Mouse (Mus musculus) CH12.LX (cell line): Measurements from ENCODE around the gene Tnfsf13. TPM values are rescaled to one million over a fixed set of nuclear protein-coding genes. Genes with fewer than 3 reads are reported as not detected.

Experiments
- DNase-seq: peaks from one replicate; pipeline ENCODE4 v3.0.0-alpha.2; 2013; ENCODE audit errors: extremely low read depth
- H3K27ac ChIP-seq: 2 replicates; pipeline ENCODE4 v1.5.1; 2012; ENCODE audit warnings: low read depth, mild to moderate bottlenecking, control low read depth, moderate library complexity; ENCODE audit not compliant: insufficient read depth
- H3K27me3 ChIP-seq: replicated peaks from 2 replicates; pipeline ENCODE3; 2012; ENCODE audit warnings: inconsistent platforms
- H3K36me3 ChIP-seq, 2 experiments: replicated peaks in 1 of 2; 2 replicates each; pipeline versions ENCODE3 to v1.6.1; 2012; ENCODE audit warnings: inconsistent platforms in 1 of 2, low read length in 1 of 2, mild to moderate bottlenecking in 1 of 2, mixed read lengths in 1 of 2, moderate library complexity in 1 of 2; ENCODE audit not compliant: control insufficient read depth in 1 of 2, insufficient read depth in 1 of 2
- H3K4me1 ChIP-seq, 2 experiments: 2 replicates each; pipeline ENCODE4 v1.6.1; 2012; ENCODE audit warnings: inconsistent platforms in 1 of 2, moderate library complexity in 1 of 2; ENCODE audit not compliant: insufficient read depth in 2 of 2, control insufficient read depth in 1 of 2
- H3K4me2 ChIP-seq: 2 replicates; pipeline ENCODE4 v1.6.1; 2012; ENCODE audit warnings: low read depth, mild to moderate bottlenecking, control low read depth; ENCODE audit not compliant: poor library complexity, insufficient read depth, severe bottlenecking
- H3K4me3 ChIP-seq, 3 experiments: fragments of 150-350 bp in 1 of 3; sonication (generic) in 1 of 3; replicated peaks in 1 of 3; 2 replicates each; pipeline versions ENCODE3 to v1.5.1; 2011 to 2012; ENCODE audit warnings: low read depth in 2 of 3, low read length in 2 of 3, mild to moderate bottlenecking in 2 of 3, moderate library complexity in 2 of 3, control low read depth in 1 of 3, improper control_type of control experiment in 1 of 3, inconsistent platforms in 1 of 3, mixed read lengths in 1 of 3; ENCODE audit not compliant: poor library complexity in 1 of 3
- H3K79me2 ChIP-seq: replicated peaks from 2 replicates; pipeline ENCODE4 v1.6.1; 2012; ENCODE audit warnings: mild to moderate bottlenecking, moderate library complexity; ENCODE audit not compliant: control insufficient read depth, poor library complexity, insufficient read depth, severe bottlenecking; ENCODE audit errors: extremely low read depth
- H3K9ac ChIP-seq: 2 replicates; pipeline ENCODE4 v1.6.1; 2012; ENCODE audit warnings: low read depth, mild to moderate bottlenecking, control low read depth, moderate library complexity; ENCODE audit not compliant: insufficient read depth
- H3K9me3 ChIP-seq: replicated peaks from 2 replicates; pipeline ENCODE3; 2012; ENCODE audit warnings: low read length, inconsistent platforms, mixed read lengths
- BHLHE40 ChIP-seq: IDR thresholded peaks from 2 replicates; pipeline ENCODE4 v1.6.1; 2011; ENCODE audit warnings: mild to moderate bottlenecking, low read depth, low read length, improper control_type of control experiment
- CHD1 ChIP-seq: IDR thresholded peaks from 2 replicates; pipeline ENCODE4 v1.6.1; 2012; ENCODE audit warnings: low read depth, low read length, improper control_type of control experiment, inconsistent platforms
- CHD2 ChIP-seq: IDR thresholded peaks from 2 replicates; pipeline ENCODE4 v1.6.1; 2011; ENCODE audit warnings: low read length, improper control_type of control experiment
- CTCF ChIP-seq, 2 experiments: IDR thresholded peaks in 1 of 2; conservative IDR thresholded peaks in 1 of 2; 2 replicates each; pipeline ENCODE4 v1.5.1; 2011 to 2012; ENCODE audit warnings: low read depth in 2 of 2, low read length in 2 of 2, improper control_type of control experiment in 1 of 2, inconsistent platforms in 1 of 2, mild to moderate bottlenecking in 1 of 2, moderate library complexity in 1 of 2
- JUN ChIP-seq: IDR thresholded peaks from 2 replicates; pipeline ENCODE4 v1.6.1; 2011; ENCODE audit warnings: low read depth, mild to moderate bottlenecking, low read length, improper control_type of control experiment, moderate library complexity; ENCODE audit not compliant: insufficient read depth
- MAFK ChIP-seq: IDR thresholded peaks from 2 replicates; pipeline ENCODE4 v1.6.1; 2011; ENCODE audit warnings: low read length, improper control_type of control experiment; ENCODE audit not compliant: insufficient replicate concordance
- MEF2A ChIP-seq: IDR thresholded peaks from 2 replicates; pipeline ENCODE4 v1.6.1; 2014; ENCODE audit warnings: low read depth, mild to moderate bottlenecking, inconsistent platforms, low read length, improper control_type of control experiment, borderline replicate concordance
- MYC ChIP-seq: IDR thresholded peaks from 2 replicates; pipeline ENCODE4 v1.6.1; 2011; ENCODE audit warnings: low read depth, mild to moderate bottlenecking, improper control_type of control experiment, low read length
- NELFE ChIP-seq: IDR thresholded peaks from 2 replicates; pipeline ENCODE4 v1.6.1; 2011; ENCODE audit warnings: low read depth, low read length, improper control_type of control experiment
- PAX5 ChIP-seq: IDR thresholded peaks from 2 replicates; pipeline ENCODE4 v1.6.1; 2012; ENCODE audit warnings: low read length, inconsistent platforms, mixed read lengths
- POLR2A ChIP-seq: IDR thresholded peaks from 2 replicates; pipeline ENCODE4 v1.6.1; 2011; ENCODE audit warnings: low read depth, mild to moderate bottlenecking, improper control_type of control experiment, low read length
- SIN3A ChIP-seq: IDR thresholded peaks from 2 replicates; pipeline ENCODE4 v1.6.1; 2012; ENCODE audit warnings: low read length, improper control_type of control experiment, inconsistent platforms
- SMC3 ChIP-seq: IDR thresholded peaks from 2 replicates; pipeline ENCODE4 v1.6.1; 2011; ENCODE audit warnings: low read depth, low read length, improper control_type of control experiment
- TBP ChIP-seq: conservative IDR thresholded peaks from 2 replicates; pipeline ENCODE4 v1.6.1; 2011; ENCODE audit warnings: low read depth, low read length, improper control_type of control experiment
- UBTF ChIP-seq: IDR thresholded peaks from 2 replicates; pipeline ENCODE4 v1.6.1; 2012; ENCODE audit warnings: low read depth, mild to moderate bottlenecking, inconsistent platforms, low read length, improper control_type of control experiment, moderate library complexity
- dilution Hi-C: fragments of 300-500 bp; cut with MboI; formaldehyde crosslinking; loops from 2 replicates; pipeline ENCODE4 v1.14.3; 2020; ENCODE audit warnings: low sequenced_read_pairs; ENCODE audit not compliant: extremely low pct_unique_long_range_greater_than_20kb, extremely low pct_ligation_motif_present
- in situ Hi-C: fragments of 300-500 bp; cut with MboI; formaldehyde crosslinking; loops from 3 replicates; pipeline ENCODE4 v1.14.3; 2019; ENCODE audit warnings: low sequenced_read_pairs, low pct_ligation_motif_present, low pct_unique_long_range_greater_than_20kb, mixed read lengths
- polyA plus RNA-seq: library from polyadenylated mRNA; unstranded; fragments of >175 nt; gene quantifications from 2 replicates; pipeline ENCODE4 v1.2.1, GENCODE M21; 2012; ENCODE audit warnings: low read depth; ENCODE audit not compliant: insufficient read length
- total RNA-seq, 2 experiments: library from RNA; depleted of rRNA; stranded (reverse); fragments of 300-350 nt in 1 of 2; fragments of >200 nt in 1 of 2; gene quantifications; 2 replicates each; pipeline ENCODE4 v1.2.3; 2012 to 2014

The Tnfsf13 gene
- total and polyA plus RNA-seq, 3 experiments = 0.21 to 0.63 (median 0.35) TPM

GRCm38 (mm10) chr11:69665961-69666664 is 19.5 kb downstream of the Tnfsf13 start, which contains the start of gene Cd68 (continued):
- TF ChIP-seq JUN (peak; percentile 60; the same call in 1 of the 2 replicates), SIN3A (peak; percentile 88), MEF2A (peak; percentile 76), SMC3 (no peak; the same call in 1 of the 2 replicates), CHD2 (peak; percentile 90), MAFK (peak; percentile 87), UBTF (no peak), PAX5 (no peak), CTCF (conservative IDR thresholded peaks at IDR 0.05 in 1 of 2, IDR thresholded peaks at IDR 0.05 in 1 of 2; ENCODE audit: low read depth in 2 of 2, low read length in 2 of 2) (no peak), TBP (peak; percentile 65; the same call in 1 of the 2 replicates), MYC (peak; percentile 88), CHD1 (peak; percentile 34; the same call in 1 of the 2 replicates)

- Histone ChIP-seq H3K9me3 (no peaks in the 10 kb centered on the region), H3K4me2 (0 out of 2 replicates have a peak overlapping the region, but pooled peaks have one; percentile 65), H3K4me1 (peaks cover 25 to 74% of the 10 kb centered on the region in 2 experiments), H3K27me3 (no peaks in the 10 kb centered on the region), H3K4me3 (peak overlapping the region; percentile 42 to 70 (median 66)), H3K79me2 (peaks cover 50% of the 10 kb centered on the region), H3K9ac (0 out of 2 replicates have a peak overlapping the region, but pooled peaks have one; percentile 6), H3K36me3 (peaks cover 44 to 55% of the 10 kb centered on the region in 2 experiments), H3K27ac (peak overlapping the region; percentile 95)
- no peak for DNase-seq
- in situ Hi-C loops = no loop called here
- dilution Hi-C loops = no loop called here
- TF ChIP-seq POLR2A (no peak), NELFE (0 out of 2 replicates have a peak, but pooled peaks have one; percentile 25), CHD1 (0 out of 2 replicates have a peak, but pooled peaks have one; percentile 55)
These were observed 20.1 kb downstream of the Tnfsf13 start for GRCm38 (mm10) chr11:69665457-69665960.

DNA sequence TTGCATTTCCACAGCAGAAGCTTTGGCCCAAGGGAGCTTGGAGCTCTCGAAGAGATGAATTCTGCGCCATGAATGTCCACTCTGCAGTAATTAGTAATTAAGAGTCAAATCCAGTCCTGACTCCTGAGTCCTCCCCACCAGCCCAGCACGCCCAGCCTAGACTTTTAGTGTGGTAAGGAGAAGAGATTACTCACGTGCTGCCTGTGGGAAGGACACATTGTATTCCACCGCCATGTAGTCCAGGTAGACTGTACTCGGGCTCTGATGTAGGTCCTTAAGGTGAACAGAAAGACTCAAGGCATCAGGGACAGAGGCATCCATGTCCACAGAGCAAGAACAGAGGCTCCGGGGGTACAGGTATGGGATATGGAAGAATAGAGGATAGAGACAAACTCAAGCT is 20.7 kb downstream of the Tnfsf13 start:
- H3K4me2 ChIP-seq = peak overlapping the region; percentile 65; the same call in 1 of the 2 replicates

More for the DNA sequence above, 20.7 kb downstream of the Tnfsf13 start:
- peak overlapping the region; percentile 4; the same call in 1 of the 2 replicates for H3K9ac ChIP-seq
- in situ Hi-C loops (no loop called here), dilution Hi-C loops (no loop called here)
- H3K36me3 ChIP-seq = peaks cover 38 to 55% of the 10 kb centered on the region in 2 experiments
- no peak for DNase-seq
- no peaks in the 10 kb centered on the region for H3K27me3 ChIP-seq
- TF ChIP-seq BHLHE40 (peak; percentile 40; the same call in 1 of the 2 replicates), JUN (no peak)
- H3K79me2 ChIP-seq = peaks cover 49% of the 10 kb centered on the region
- peaks cover 24 to 76% of the 10 kb centered on the region in 2 experiments for H3K4me1 ChIP-seq
- peak overlapping the region; percentile 95 for H3K27ac ChIP-seq
- no peaks in the 10 kb centered on the region for H3K9me3 ChIP-seq
- H3K4me3 ChIP-seq = peak overlapping the region; percentile 0 to 70 (median 66)
